Mouse (Mus musculus) erythroblast, embryonic 14.5 days (primary cell): ENCODE data around the gene Skap1.

ENCODE experiments used
- GATA1 ChIP-seq: IDR thresholded peaks from 2 replicates; pipeline ENCODE4 v1.6.1; 2012; ENCODE audit warnings: low read length, inconsistent platforms, mixed read lengths
- TAL1 ChIP-seq: IDR thresholded peaks from 3 replicates; pipeline ENCODE4 v1.6.1; 2012; ENCODE audit warnings: low read length, inconsistent platforms, mixed read lengths

GRCm38 (mm10) chr11:96776068-96776467, 311.7 kb downstream of the Skap1 start:
- TF ChIP-seq TAL1 (no peak), GATA1 (no peak)
